Mouse (Mus musculus): ENCODE measurements at regions not wholly inside any gene's neighbourhood (a gene's known extent, or its start where the extent isn't known, plus 50 kb on each side); places are given as distances from the start of the nearest gene placed in this dataset.

DNA sequence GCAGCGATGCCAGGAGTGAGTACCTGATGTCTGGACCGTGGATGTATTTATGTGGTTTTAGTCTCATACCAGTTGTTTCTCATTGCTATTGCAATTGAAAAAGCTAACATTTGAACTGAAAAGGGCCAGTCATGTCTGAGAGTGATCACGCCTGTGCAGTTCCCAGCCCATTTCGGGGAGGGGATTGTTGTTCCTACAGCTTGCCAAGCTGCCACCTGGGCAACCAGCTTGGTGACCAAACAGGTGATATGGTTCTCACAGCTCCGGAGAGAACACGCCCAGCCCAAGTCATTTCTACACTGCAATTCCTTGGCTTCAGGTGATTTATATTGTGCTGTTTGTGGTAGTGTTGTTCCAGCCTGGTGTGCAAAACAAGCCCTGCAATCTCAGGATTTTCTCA is 194.2 kb upstream of the Cited2 start:
- TF ChIP-seq GATA1 (IDR thresholded peaks at IDR 0.05; ENCODE audit: borderline replicate concordance, low read length) (no peak), FLI1 (IDR thresholded peaks at IDR 0.05; ENCODE audit: low read length) (no peak)

Measured in megakaryocyte, embryonic 14.5 days (primary cell).